Mouse (Mus musculus) neural tube, embryonic 12.5 days (tissue): ENCODE measurements around the gene Paqr4. TPM values are rescaled to one million over a fixed set of nuclear protein-coding genes. Genes with fewer than 3 reads are reported as not detected.
A peak's percentile ranks its signal among the peaks of the same experiment; 100 is the strongest.
"Not testable (repeated sequence)": the region's sequence is repeated elsewhere in the genome, so short reads cannot be mapped to it uniquely, and the experiment has no call there.

Source experiments
- ATAC-seq: fragments of 200-750 bp; cut with Nextera tagmentation; 2 replicates; pipeline ENCODE4 v1.8.0; 2017; ENCODE audit warnings: low read depth, mild to moderate bottlenecking, moderate TSS enrichment, moderate library complexity; ENCODE audit not compliant: low FRiP score
- H3K27ac ChIP-seq: fragments of 300-500 bp; sonication (generic); 2 replicates; pipeline ENCODE4 v1.5.1; 2016
- H3K27me3 ChIP-seq: fragments of 300-500 bp; sonication (generic); replicated peaks from 2 replicates; pipeline ENCODE4 v1.6.1; 2016; ENCODE audit warnings: mild to moderate bottlenecking
- H3K36me3 ChIP-seq: fragments of 300-500 bp; sonication (generic); 2 replicates; pipeline ENCODE4 v1.6.1; 2016; ENCODE audit warnings: mild to moderate bottlenecking
- H3K4me1 ChIP-seq: fragments of 300-500 bp; sonication (generic); 2 replicates; pipeline ENCODE4 v1.6.1; 2016
- H3K4me2 ChIP-seq: fragments of 300-500 bp; sonication (generic); replicated peaks from 2 replicates; pipeline ENCODE4 v1.6.1; 2016; ENCODE audit warnings: mild to moderate bottlenecking
- H3K4me3 ChIP-seq: fragments of 300-500 bp; sonication (generic); 2 replicates; pipeline ENCODE4 v1.5.1; 2016
- H3K9ac ChIP-seq: fragments of 300-500 bp; sonication (generic); 2 replicates; pipeline ENCODE4 v1.6.1; 2016; ENCODE audit warnings: mild to moderate bottlenecking
- H3K9me3 ChIP-seq: fragments of 300-500 bp; sonication (generic); 2 replicates; pipeline ENCODE4 v1.6.1; 2016; ENCODE audit warnings: mild to moderate bottlenecking
- WGBS: fragments of 180-500 bp; shearing (Covaris S2); methylation state at CpG from one replicate; pipeline ENCODE4 v1.1.7; 2016; 5-methylcytosine and 5-hydroxymethylcytosine counted together
- polyA plus RNA-seq: library from polyadenylated mRNA; unstranded; fragments of >200 nt; fragmentation: Nextera tagmentation; extraction: Ambion mirVana; gene quantifications from 2 replicates; pipeline ENCODE4 v1.2.1, GENCODE M21; 2016

The Paqr4 gene
- 41.7 and 41.8 TPM in 2 replicates for polyA plus RNA-seq

- Histone ChIP-seq H3K27ac (peak within 1 kb of the TSS; percentile 43; the same call in 1 of the 2 replicates), H3K27me3 (peaks cover 54% of the 10 kb centered on the region), H3K9ac (peak within 1 kb of the TSS; percentile 82), H3K36me3 (peaks cover 20% of the 10 kb centered on the region), H3K9me3 (no peaks in the 10 kb centered on the region), H3K4me1 (peaks cover 31% of the 10 kb centered on the region), H3K4me2 (peak within 1 kb of the TSS; percentile 96), H3K4me3 (peak within 1 kb of the TSS; percentile 69)
- 6% methylated on average over 13 of the region's 13 CpGs for WGBS
- ATAC-seq = peak; percentile 15; the same call in 1 of the 2 replicates
Observed at GRCm38 (mm10) chr17:23740598-23741021, at the start of gene Paqr4. TSS of gene Paqr4 (minus strand) at chr17:23740867.

GRCm38 (mm10) chr17:23789749-23790268 is 49.1 kb upstream of the Paqr4 start:
- Histone ChIP-seq H3K4me1 (peaks cover 15% of the 10 kb centered on the region), H3K36me3 (no peaks in the 10 kb centered on the region), H3K9ac (peak overlapping the region; percentile 69), H3K27ac (peak overlapping the region; percentile 82), H3K27me3 (no peaks in the 10 kb centered on the region), H3K4me2 (peak overlapping the region; percentile 65), H3K9me3 (no peaks in the 10 kb centered on the region), H3K4me3 (no peak overlapping the region; the same call in 1 of the 2 replicates)
- WGBS = 17% methylated on average over 8 of the region's 8 CpGs
- no peak for ATAC-seq

GRCm38 (mm10) chr17:23788973-23789372 is 48.3 kb upstream of the Paqr4 start:
- no peak overlapping the region for H3K27ac ChIP-seq
- 87% methylated on average over 4 of the region's 4 CpGs for WGBS
- H3K27me3 ChIP-seq = no peaks in the 10 kb centered on the region
- peaks cover 15% of the 10 kb centered on the region for H3K4me1 ChIP-seq
- no peak overlapping the region for H3K9ac ChIP-seq
- H3K9me3 ChIP-seq = no peaks in the 10 kb centered on the region
- ATAC-seq = no peak
- no peaks in the 10 kb centered on the region for H3K36me3 ChIP-seq
- no peak overlapping the region for H3K4me2 ChIP-seq
- H3K4me3 ChIP-seq = no peak overlapping the region

DNA sequence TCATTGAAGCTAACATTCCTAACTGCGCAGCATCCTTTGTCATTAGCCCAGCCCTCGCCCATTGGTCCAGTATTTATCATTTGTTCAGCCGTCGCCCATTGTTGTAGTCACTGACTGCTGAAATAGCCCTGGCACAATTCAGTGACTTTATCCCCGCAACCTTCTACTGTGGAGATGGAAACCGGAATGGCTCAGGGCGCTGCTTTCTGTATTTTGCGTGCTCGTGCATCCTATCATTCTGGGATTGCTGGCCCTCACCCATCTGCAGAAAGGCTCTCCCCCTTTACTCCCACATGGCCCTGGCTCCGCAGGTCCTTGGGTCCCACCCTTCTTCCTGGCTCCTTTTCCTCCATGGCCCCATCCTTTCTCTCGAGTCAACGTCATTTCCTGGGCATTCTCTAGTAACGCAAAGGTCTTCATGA is 45.9 kb upstream of the Paqr4 start:
- Histone ChIP-seq H3K4me2 (peak overlapping the region; percentile 81), H3K9ac (peak overlapping the region; percentile 52; the same call in 1 of the 2 replicates), H3K4me3 (peak overlapping the region; percentile 62), H3K4me1 (peaks cover 15% of the 10 kb centered on the region), H3K36me3 (no peaks in the 10 kb centered on the region), H3K27ac (peak overlapping the region; percentile 72; the same call in 1 of the 2 replicates), H3K9me3 (no peaks in the 10 kb centered on the region), H3K27me3 (no peaks in the 10 kb centered on the region)
- WGBS = 13% methylated on average over 13 of the region's 13 CpGs
- ATAC-seq = peak; percentile 57

DNA sequence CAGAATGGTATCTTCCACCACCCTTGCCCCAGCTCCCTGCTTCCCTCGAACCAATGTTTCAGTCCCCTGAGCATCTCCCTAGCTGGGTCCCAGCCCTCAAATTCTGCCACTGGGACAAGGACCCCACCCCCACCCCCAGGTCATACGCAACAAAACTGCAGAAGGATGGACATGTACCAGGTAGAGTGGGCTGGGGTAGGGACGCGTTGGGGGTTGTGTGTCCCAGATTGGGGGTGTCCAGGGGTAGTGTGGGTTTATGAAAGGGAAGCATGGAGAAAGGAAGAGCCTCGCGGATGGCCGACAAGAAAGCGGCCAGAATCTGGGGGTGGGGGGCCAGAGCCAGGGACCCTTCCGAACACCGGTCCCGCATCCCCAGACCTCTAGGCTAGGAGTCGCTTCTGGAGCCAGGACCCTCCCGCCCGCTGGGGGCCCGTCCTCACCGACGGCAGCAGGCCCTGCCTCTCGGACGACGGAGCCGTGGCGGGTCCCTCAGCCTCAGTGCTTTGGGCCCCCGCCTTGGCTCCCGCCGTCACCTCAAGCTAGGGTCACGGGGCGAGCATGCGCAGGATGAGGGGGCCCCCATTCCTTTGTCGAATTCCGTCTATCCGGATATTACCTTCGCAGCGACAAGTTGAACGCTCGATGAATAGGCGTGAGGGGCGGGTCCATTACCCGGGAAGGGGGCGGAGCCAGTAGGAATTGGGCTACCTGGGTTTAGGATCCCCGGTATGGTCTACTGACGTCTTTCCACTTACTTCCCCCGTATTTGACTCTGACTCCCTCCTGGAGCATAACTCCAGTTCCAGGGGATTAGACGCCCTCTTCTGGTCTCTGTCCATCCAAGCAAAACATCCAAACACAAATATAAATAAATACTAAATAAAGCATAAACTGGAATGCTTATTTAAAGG is 45.1 kb upstream of the Paqr4 start, which contains the start of gene Flywch2:
Flywch2 (minus strand) TSS at position 521 of the 911 bp plus-strand sequence.
- WGBS = 2% methylated on average over 43 of the region's 43 CpGs
- peak within 1 kb of the TSS; percentile 62 for H3K4me3 ChIP-seq
- no peaks in the 10 kb centered on the region for H3K9me3 ChIP-seq
- peak within 1 kb of the TSS; percentile 81 for H3K4me2 ChIP-seq
- peaks cover 13% of the 10 kb centered on the region for H3K4me1 ChIP-seq
- peak within 1 kb of the TSS; percentile 75 for H3K9ac ChIP-seq
- no peaks in the 10 kb centered on the region for H3K27me3 ChIP-seq
- H3K27ac ChIP-seq = peak within 1 kb of the TSS; percentile 72; the same call in 1 of the 2 replicates
- H3K36me3 ChIP-seq = no peaks in the 10 kb centered on the region
- ATAC-seq = peak; percentile 83

DNA sequence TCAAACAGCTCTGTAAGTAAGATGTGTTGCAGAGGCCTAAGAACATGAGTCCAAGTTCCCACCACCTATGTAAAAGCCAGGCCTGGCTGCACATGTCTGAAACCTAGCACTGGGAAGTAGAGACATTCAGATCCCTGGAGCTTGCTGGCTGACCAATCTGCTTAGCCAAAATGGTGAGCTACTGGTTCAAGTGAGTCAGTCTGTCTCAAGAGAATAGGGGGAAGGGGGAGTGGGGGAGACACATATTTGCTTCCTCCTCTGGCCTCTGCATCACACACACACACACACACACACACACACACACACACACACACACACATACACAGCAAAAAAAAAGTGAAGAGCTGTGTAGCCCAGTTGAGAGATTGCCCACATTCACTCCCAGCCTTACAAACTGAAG is 42.7 kb upstream of the Paqr4 start:
- H3K4me1 ChIP-seq = peaks cover 8% of the 10 kb centered on the region; the same call in 1 of the 2 replicates
- peaks cover 2% of the 10 kb centered on the region; the same call in 1 of the 2 replicates for H3K36me3 ChIP-seq
- H3K27ac ChIP-seq = no peak overlapping the region
- H3K9me3 ChIP-seq = no peaks in the 10 kb centered on the region
- no peak overlapping the region for H3K4me2 ChIP-seq
- no peak overlapping the region for H3K9ac ChIP-seq
- ATAC-seq = no peak
- no peaks in the 10 kb centered on the region for H3K27me3 ChIP-seq
- H3K4me3 ChIP-seq = no peak overlapping the region

GRCm38 (mm10) chr17:23778447-23778846 is 37.8 kb upstream of the Paqr4 start:
- H3K9ac ChIP-seq = no peak overlapping the region
- no peak for ATAC-seq
- 0 out of 2 replicates have a peak, but pooled peaks cover 4% of the 10 kb centered on the region for H3K4me1 ChIP-seq
- H3K36me3 ChIP-seq = peaks cover 12% of the 10 kb centered on the region
- H3K4me2 ChIP-seq = no peak overlapping the region
- no peaks in the 10 kb centered on the region for H3K27me3 ChIP-seq
- no peak overlapping the region for H3K4me3 ChIP-seq
- H3K27ac ChIP-seq = no peak overlapping the region
- no peaks in the 10 kb centered on the region for H3K9me3 ChIP-seq
- 74% methylated on average over 2 of the region's 2 CpGs for WGBS

DNA sequence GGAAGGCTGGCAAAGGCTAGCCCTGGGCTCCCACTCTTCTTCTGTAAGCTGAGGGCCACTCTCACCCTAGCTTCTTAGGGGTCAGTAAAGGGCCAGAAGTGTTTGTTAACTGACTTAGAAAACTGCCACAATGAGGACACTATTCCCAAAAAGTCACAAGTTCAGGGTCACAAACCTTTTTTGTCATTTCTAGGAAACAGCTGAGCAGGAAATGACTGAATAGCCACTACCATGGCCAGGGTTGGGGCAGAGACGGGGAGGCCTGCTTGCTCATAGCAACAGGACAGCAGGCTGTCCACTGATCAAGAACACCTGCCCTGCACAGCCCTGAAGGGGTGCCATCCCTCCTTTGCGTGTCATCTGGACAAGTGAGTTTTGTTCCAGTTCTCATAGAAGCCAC is 36.5 kb upstream of the Paqr4 start:
- H3K36me3 ChIP-seq = peaks cover 12% of the 10 kb centered on the region
- ATAC-seq = no peak
- WGBS = 88% methylated on average over 2 of the region's 2 CpGs
- no peaks in the 10 kb centered on the region for H3K9me3 ChIP-seq
- no peak overlapping the region for H3K9ac ChIP-seq
- no peak overlapping the region for H3K27ac ChIP-seq
- H3K4me3 ChIP-seq = no peak overlapping the region
- H3K4me2 ChIP-seq = no peak overlapping the region
- H3K4me1 ChIP-seq = 0 out of 2 replicates have a peak, but pooled peaks cover 4% of the 10 kb centered on the region
- H3K27me3 ChIP-seq = no peaks in the 10 kb centered on the region

DNA sequence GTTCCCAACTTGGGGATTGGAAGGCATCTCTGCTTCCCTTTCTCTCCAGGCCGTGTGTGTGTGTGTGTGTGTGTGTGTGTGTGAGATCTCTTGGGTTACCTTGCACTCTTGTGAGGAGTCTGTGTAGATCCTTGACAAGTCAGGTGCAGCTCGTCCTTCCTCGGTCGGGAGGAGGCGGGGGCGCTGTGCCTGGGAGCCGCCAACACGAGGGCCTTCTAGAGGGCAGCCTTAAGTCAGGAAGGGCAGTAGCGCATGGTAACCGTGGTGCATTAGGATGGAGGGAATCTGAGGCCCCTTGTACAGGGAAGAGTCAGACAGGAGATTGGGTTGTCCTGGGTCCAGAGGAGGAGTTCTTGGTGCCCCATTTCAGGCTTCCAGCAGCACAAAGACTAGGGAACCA is 35.5 kb upstream of the Paqr4 start:
- H3K9ac ChIP-seq = no peak overlapping the region
- no peak for ATAC-seq
- 78% methylated on average over 10 of the region's 10 CpGs for WGBS
- no peak overlapping the region for H3K27ac ChIP-seq
- H3K4me1 ChIP-seq = 0 out of 2 replicates have a peak, but pooled peaks cover 4% of the 10 kb centered on the region
- no peaks in the 10 kb centered on the region for H3K9me3 ChIP-seq
- H3K4me3 ChIP-seq = no peak overlapping the region
- no peak overlapping the region for H3K4me2 ChIP-seq
- H3K36me3 ChIP-seq = peaks cover 12% of the 10 kb centered on the region
- H3K27me3 ChIP-seq = no peaks in the 10 kb centered on the region

GRCm38 (mm10) chr17:23774090-23774489 is 33.4 kb upstream of the Paqr4 start:
- Histone ChIP-seq H3K4me3 (no peak overlapping the region), H3K9me3 (no peaks in the 10 kb centered on the region), H3K27me3 (no peaks in the 10 kb centered on the region), H3K4me2 (peak overlapping the region; percentile 33; the same call in 1 of the 2 replicates), H3K4me1 (peaks cover 10% of the 10 kb centered on the region), H3K36me3 (peaks cover 10% of the 10 kb centered on the region), H3K9ac (no peak overlapping the region), H3K27ac (no peak overlapping the region)
- WGBS = 5% methylated on average over 12 of the region's 12 CpGs
- no peak for ATAC-seq

GRCm38 (mm10) chr17:23773676-23774075 is 33.0 kb upstream of the Paqr4 start:
- Histone ChIP-seq H3K4me1 (peaks cover 10% of the 10 kb centered on the region), H3K9ac (no peak overlapping the region), H3K27me3 (no peaks in the 10 kb centered on the region), H3K27ac (no peak overlapping the region), H3K4me2 (no peak overlapping the region), H3K4me3 (no peak overlapping the region), H3K9me3 (no peaks in the 10 kb centered on the region), H3K36me3 (peaks cover 12% of the 10 kb centered on the region)
- ATAC-seq = no peak
- WGBS = 75% methylated on average over 6 of the region's 6 CpGs

DNA sequence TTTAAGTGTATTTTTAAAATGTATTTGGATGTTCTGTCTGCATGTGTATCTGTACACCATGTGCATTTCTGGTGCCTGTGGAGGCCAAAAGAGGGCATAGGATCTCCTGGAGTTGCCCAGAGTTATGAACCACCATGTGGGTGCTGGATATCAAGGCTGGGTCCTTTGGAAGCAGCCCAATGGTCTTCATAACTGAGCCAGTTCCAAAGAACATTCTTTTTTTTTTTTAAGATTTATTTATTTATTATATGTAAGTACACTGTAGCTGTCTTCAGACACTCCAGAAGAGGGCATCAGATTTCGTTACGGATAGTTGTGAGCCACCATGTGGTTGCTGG is 31.5 kb upstream of the Paqr4 start:
- H3K9ac ChIP-seq, ATAC-seq, H3K9me3 ChIP-seq, H3K27ac ChIP-seq, H3K27me3 ChIP-seq: not testable (repeated sequence)
- WGBS = 85% methylated on average over 2 of the region's 2 CpGs
- Histone ChIP-seq H3K4me1 (peaks cover 10% of the 10 kb centered on the region), H3K36me3 (peaks cover 16% of the 10 kb centered on the region), H3K4me2 (peak overlapping the region; percentile 68), H3K4me3 (peak overlapping the region; percentile 84; the same call in 1 of the 2 replicates)
